Mouse (Mus musculus) testis, adult 2 months (tissue): ENCODE measurements around the gene Gga3.

ENCODE experiments used
- CTCF ChIP-seq: fragments of 200-500 bp; IDR thresholded peaks from 2 replicates; pipeline ENCODE4 v1.5.1; 2012; ENCODE audit warnings: low read depth, mild to moderate bottlenecking, inconsistent platforms, low read length, moderate library complexity; ENCODE audit not compliant: control insufficient read depth, insufficient read depth, insufficient replicate concordance
- POLR2A ChIP-seq: fragments of 200-500 bp; IDR thresholded peaks from 2 replicates; pipeline ENCODE4 v1.6.1; 2012; ENCODE audit warnings: low read depth, mild to moderate bottlenecking, inconsistent platforms, low read length, moderate library complexity; ENCODE audit not compliant: control insufficient read depth

GRCm38 (mm10) chr11:115649706-115650105, 45.9 kb upstream of the Gga3 start:
- TF ChIP-seq POLR2A (no peak), CTCF (no peak)
